Mouse (Mus musculus): ENCODE measurements at regions not wholly inside any gene's neighbourhood (a gene's known extent, or its start where the extent isn't known, plus 50 kb on each side); places are given as distances from the start of the nearest gene placed in this dataset.
A peak's percentile ranks its signal among the peaks of the same experiment; 100 is the strongest.

DNA sequence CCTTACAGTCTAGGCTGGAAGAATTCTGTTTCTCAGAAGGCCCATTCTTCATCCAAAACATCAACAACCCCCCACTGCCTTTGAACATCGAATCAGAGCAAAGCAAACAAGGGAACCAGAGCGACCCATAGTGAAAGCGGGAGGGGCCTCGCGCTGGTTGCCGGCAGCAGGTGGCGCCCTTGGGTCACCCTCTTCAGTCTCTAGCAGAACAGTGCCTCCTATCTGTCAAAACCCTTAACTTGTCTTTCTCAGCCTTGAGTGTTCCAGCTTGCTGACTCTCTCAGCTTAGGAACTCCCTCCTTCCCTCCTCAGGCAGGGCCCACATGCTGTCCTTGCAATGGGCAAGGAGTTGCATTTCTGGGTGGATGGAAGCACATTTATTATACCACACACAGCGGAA is 53.9 kb upstream of the Fam180a start:
- TF ChIP-seq POLR2A (IDR thresholded peaks at IDR 0.05; ENCODE audit: extremely low read depth, insufficient read depth, low read length) (no peak), CTCF (IDR thresholded peaks at IDR 0.05; ENCODE audit: extremely low read depth, insufficient read depth, low read length) (peak; percentile 91)
